Comparison of ENCODE assay signal across 8 mouse cellular contexts in the genomic region with DNA sequence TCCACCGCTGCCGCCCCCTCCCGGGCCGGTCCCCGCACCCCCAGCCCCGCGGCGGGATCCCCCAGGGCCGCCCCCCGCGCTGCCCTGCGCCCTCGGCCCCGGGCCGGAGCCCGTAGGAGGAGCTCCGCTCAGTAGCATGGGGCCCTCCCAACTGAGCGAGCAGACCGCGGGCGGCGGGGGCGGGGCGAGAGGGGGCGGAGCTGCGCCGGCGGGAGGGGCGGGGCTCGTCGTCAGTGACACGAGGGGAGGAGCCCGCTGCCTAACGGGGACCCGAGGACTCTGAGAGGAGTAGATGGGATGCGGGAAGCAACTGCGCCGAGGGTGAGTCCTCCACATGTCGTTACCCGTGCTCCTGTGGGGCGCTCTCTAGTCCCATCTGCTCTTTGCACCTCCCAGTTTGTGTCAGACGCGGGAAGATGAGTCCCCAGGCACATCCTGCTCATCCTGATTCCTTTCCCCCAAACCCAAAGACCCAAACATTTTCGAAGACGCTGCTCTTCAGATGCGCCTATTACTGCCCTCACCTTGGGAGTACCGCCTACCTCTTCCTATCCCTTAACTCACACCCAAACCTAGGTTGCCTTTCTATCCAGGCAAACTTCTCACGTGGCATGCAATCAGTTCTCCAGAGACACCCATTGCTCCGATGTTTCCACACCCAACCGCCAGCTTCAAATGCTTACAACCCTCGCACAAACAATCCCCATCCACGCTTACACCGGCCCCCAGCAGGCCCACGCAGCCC. TPM values are rescaled to one million over a fixed set of nuclear protein-coding genes. Genes with fewer than 3 reads are reported as not detected.
DNase-seq lines count a peak whose midpoint lies in the region; ATAC-seq and TF ChIP-seq lines count a peak whose summit lies in the region.

A gene (minus strand): TSS at position 168 of the 745 bp plus-strand sequence.

- peaks cover 28% of the 10 kb centered on the region for H3K27me3 ChIP-seq in embryonic facial prominence, embryonic 10.5 days (replicated peaks; ENCODE audit: low read depth, poor library complexity, severe bottlenecking)
- no peaks in the 10 kb centered on the region for H3K27me3 ChIP-seq in intestine, postnatal 0 days (replicated peaks; ENCODE audit: control insufficient read depth, insufficient read depth, low read length)
- peaks cover 30% of the 10 kb centered on the region for H3K27me3 ChIP-seq in midbrain, embryonic 10.5 days (ENCODE audit: low read depth, poor library complexity, severe bottlenecking)

- peaks cover 36% of the 10 kb centered on the region for H3K4me1 ChIP-seq in embryonic facial prominence, embryonic 10.5 days
- 0 out of 2 replicates have a peak, but pooled peaks cover 4% of the 10 kb centered on the region for H3K4me1 ChIP-seq in intestine, postnatal 0 days (replicated peaks; ENCODE audit: control insufficient read depth, insufficient read depth, low read length)
- H3K4me1 ChIP-seq in midbrain, embryonic 10.5 days, result peaks cover 41% of the 10 kb centered on the region

- H3K4me3 ChIP-seq in embryonic facial prominence, embryonic 10.5 days, result peak within 1 kb of the TSS; percentile 97
- H3K4me3 ChIP-seq in intestine, postnatal 0 days (ENCODE audit: low read depth, low read length), result peak within 1 kb of the TSS; percentile 81
- peak within 1 kb of the TSS; percentile 94 for H3K4me3 ChIP-seq in midbrain, embryonic 10.5 days

- H3K27ac ChIP-seq in embryonic facial prominence, embryonic 10.5 days (replicated peaks), result peak within 1 kb of the TSS; percentile 96
- peak within 1 kb of the TSS; percentile 58; the same call in 1 of the 2 replicates for H3K27ac ChIP-seq in intestine, postnatal 0 days (ENCODE audit: low read depth, low read length)
- H3K27ac ChIP-seq in midbrain, embryonic 10.5 days (replicated peaks), result peak within 1 kb of the TSS; percentile 98

- peak within 1 kb of the TSS; percentile 77 for H3K9ac ChIP-seq in intestine, postnatal 0 days (ENCODE audit: low read depth, low read length)

- DNase-seq in adrenal gland, adult 8-10 months, result peak; percentile 83
- DNase-seq in embryonic facial prominence, embryonic 10.5 days (ENCODE audit: low spot score), result peak; percentile 97
- DNase-seq in gonadal fat pad, adult 2 months (ENCODE audit: low read depth), result no peak
- peak; percentile 86 to 88 for DNase-seq in left cerebral cortex, postnatal 36 days (ENCODE audit: low spot score in 2 of 2)
- DNase-seq in midbrain, embryonic 10.5 days (ENCODE audit: low spot score), result peak; percentile 95
- DNase-seq in right cerebral cortex, postnatal 4 days, result peak; percentile 93
- DNase-seq in yolk sac, embryonic 10.5 days (ENCODE audit: low spot score), result peak; percentile 95

- peaks cover 4% of the 10 kb centered on the region for H3K36me3 ChIP-seq in embryonic facial prominence, embryonic 10.5 days (replicated peaks)
- H3K36me3 ChIP-seq in intestine, postnatal 0 days (ENCODE audit: control insufficient read depth, insufficient read depth), result no peaks in the 10 kb centered on the region
- H3K36me3 ChIP-seq in midbrain, embryonic 10.5 days, result peaks cover 20% of the 10 kb centered on the region

- TF ChIP-seq CTCF in intestine, postnatal 0 days (IDR thresholded peaks at IDR 0.05; ENCODE audit: low read depth), result no peak

- WGBS in embryonic facial prominence, embryonic 10.5 days, result under 1% methylated on average over 53 of the region's 54 CpGs
- under 1% methylated on average over 52 of the region's 54 CpGs for WGBS in intestine, postnatal 0 days
- 1% methylated on average over 52 of the region's 54 CpGs for WGBS in midbrain, embryonic 10.5 days

- no peaks in the 10 kb centered on the region for H3K9me3 ChIP-seq in embryonic facial prominence, embryonic 10.5 days
- no peaks in the 10 kb centered on the region for H3K9me3 ChIP-seq in intestine, postnatal 0 days (ENCODE audit: control insufficient read depth)
- H3K9me3 ChIP-seq in midbrain, embryonic 10.5 days (replicated peaks), result no peaks in the 10 kb centered on the region

- peak within 1 kb of the TSS; percentile 99 for H3K4me2 ChIP-seq in intestine, postnatal 0 days (replicated peaks; ENCODE audit: low read depth)

- intact Hi-C loops in left cerebral cortex, postnatal 36 days (cut with DNase I), result loop anchor here (2.0 kb wide), 1 partner anchor 20 kb away; no protein-coding TSS in a partner anchor

- ATAC-seq in intestine, postnatal 0 days, result peak; percentile 87

RNA-seq across cellular contexts. Expression of the gene that starts here (rescaled TPM):
- 10 to 100 TPM in 2 of 4 experiments, 1 to 10 TPM in 2; 8.1 to 18.5 (median 13.8) TPM for total RNA-seq in adrenal gland, adult 8-10 months (2022)
- polyA plus RNA-seq in embryonic facial prominence, embryonic 10.5 days (2016; fragmentation: Nextera tagmentation; extraction: Ambion mirVana), result 4.7 and 7.6 TPM in 2 replicates
- polyA plus RNA-seq in gonadal fat pad, adult 2 months (2012; rRNA removed), result 12.9 and 15.7 TPM in 2 replicates
- 1.8 and 2.0 TPM in 2 replicates for polyA plus RNA-seq in intestine, postnatal 0 days (2015; fragmentation: Nextera tagmentation; extraction: Ambion mirVana)
- total RNA-seq in left cerebral cortex, postnatal 36 days (2021), result 10 to 100 TPM; 68.3 to 76.2 TPM
- 5.8 and 7.9 TPM in 2 replicates for polyA plus RNA-seq in midbrain, embryonic 10.5 days (2016; fragmentation: Nextera tagmentation; extraction: Ambion mirVana)
